Mouse (Mus musculus) kidney, adult 9 months (tissue): ENCODE results near the gene March7.
A peak's percentile ranks its signal among the peaks of the same experiment; 100 is the strongest.

ENCODE experiments used
- DNase-seq: peaks from one replicate; pipeline ENCODE4 v3.0.0; 2022

March7 gene

DNA sequence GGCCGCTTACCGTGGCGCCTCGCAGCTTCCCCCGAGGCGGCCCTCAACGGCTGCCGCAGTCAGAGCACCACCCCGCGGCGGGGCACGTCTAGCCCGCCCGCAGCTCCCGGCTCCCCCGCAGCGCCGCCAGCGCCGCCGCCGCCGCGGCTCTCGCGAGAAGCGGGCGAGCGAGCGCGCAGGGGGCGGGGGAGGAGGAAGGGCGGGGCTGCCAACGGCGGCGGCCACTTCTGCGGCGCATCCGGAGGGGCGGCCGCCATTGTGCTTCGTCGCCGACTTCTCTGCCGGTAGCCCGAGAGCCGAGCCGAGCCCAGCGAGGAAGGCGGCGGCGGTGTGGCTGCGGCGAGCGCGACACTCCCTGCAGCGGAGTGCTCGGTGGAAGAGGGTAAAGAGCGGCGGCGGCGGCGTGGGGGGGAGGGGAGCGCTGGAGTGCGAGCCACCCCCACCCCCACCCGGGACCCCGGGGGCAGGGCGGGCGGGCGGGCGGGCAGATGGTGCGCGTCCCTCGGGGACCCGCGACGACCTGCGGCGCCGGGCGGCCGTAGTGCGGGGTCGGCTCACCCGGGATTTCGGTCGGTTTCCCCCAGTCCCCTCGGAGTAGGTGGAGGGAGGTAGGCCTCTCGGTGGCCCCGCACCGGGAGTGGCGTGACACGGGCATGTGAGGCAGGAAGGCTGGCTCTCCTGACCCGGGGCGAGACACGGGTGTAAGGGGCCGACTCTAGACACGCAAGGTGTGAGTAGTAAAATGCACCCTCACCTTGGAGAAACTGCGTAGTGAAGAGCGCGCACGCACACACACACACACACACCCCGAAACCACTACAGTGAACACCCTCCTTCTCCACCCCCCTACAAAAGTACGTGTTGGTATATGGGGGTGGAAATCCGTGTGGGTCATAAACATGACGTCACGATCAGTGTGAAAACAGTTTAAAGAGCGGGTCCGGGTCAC lies at the start of gene March7, which contains the start of gene Baz2b:
Gene March7 (plus strand): TSS at position 185 of the 949 bp plus-strand sequence.
Gene Baz2b (minus strand): TSS at position 137 of the 949 bp plus-strand sequence.
- DNase-seq: peak; percentile 84

DNA sequence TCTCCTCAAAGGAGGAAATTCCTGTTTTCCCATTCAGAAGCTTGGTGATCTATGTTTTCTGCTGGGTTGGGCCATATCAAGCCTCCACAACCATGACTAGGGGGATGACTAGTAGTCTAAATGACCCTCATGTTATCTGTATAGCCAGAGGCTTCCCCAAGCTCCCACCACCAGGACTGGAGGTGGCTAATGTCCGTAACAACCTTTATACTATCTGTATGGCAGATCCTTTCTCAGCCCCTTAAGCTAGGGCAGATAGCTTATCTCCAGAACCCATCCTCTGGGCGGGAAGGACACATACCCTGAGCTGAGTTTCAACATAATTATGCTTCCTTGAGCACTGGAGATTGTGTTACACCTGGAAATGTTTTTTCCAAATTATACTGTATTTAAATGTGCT lies 45.9 kb upstream of the March7 start:
- no peak for DNase-seq

DNA sequence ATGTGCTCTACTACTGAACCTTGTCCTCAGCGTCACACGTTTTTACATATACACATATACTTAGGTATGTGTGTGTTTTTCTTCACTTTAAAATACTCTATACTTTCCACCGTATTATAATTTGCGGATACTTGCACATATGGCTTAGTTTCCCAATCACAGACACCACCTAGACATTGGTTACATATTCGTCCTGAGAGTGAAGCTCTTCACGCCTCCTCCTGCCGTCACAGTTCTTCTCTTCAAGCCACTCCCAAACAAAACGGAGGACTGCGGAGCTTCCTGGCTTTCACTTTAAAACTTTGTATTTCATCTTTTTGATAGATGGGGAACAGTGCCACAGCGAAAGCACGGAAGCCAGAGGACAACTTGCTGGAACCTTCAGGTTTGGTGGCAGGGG lies 44.0 kb upstream of the March7 start:
- DNase-seq: no peak

DNA sequence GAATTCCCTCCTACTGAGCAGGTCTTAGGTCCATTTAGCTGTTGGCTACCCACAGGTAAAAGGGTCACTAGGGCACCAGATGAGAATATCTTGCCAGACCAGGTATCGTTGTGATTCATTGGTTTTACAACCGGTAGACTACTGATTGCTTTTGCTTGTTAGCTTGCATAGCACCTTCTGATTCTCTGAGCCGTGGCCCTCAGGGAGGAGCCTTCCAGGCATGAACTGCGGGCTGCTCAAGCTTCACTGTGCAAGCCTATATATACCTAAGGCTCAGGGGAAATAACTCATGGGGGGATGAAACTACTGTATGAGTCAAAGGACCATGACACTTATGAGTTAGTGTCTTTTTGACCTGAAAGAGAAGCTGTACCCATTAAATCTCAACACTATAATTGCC lies 42.8 kb upstream of the March7 start:
- DNase-seq: no peak

DNA sequence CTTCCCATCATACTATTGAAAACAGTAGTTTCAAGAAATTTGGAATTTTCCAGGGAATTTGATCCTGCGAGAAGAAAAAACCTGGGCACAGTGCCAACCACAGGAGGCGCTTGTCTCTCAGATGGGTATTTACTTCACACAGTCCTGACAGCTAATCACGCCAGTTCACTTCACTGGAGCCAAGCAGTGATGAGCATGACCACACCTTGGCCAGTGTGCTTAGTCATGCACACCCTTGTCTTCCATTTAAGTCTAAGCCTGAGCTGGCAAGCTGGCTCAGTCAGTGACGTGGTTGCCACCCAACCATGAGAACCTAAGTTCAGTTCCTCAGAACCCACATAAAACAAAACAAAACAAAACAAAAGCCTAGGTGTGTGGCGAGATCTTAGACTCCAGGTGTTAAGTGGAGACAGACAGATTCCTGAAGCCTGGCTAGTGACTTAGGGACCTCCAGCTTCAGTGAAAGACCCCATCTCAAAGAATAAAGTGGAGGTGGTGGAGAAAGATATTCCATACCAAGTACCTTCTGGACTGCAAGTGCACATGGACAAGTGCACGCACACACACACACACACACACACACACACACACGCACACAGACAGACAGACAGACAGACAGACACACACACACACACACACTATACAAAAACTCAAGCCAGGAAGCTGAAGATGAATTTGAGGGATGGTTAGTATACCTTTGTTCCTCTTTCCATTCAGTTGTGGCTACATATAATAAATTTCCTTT lies 37.7 kb upstream of the March7 start:
- DNase-seq: peak; percentile 76

DNA sequence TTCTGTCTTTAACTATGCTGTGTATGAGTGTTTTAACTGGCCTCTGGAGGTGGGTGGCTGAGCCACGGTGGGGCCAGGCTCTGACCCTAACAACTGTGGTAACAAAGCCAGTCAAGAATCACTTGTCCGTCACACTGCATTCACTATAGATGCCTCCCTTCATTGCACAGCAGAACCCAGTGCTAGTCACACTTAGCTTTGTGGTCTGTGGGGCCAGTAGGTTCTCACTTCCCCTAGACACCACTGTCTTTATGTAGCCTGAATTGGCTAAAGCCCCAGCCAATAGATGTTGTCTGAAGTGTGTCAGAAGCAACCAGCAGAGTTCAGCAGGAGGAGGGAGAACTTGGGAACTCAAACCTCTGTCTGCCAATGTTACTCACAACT lies 37.2 kb upstream of the March7 start:
- no peak for DNase-seq

DNA sequence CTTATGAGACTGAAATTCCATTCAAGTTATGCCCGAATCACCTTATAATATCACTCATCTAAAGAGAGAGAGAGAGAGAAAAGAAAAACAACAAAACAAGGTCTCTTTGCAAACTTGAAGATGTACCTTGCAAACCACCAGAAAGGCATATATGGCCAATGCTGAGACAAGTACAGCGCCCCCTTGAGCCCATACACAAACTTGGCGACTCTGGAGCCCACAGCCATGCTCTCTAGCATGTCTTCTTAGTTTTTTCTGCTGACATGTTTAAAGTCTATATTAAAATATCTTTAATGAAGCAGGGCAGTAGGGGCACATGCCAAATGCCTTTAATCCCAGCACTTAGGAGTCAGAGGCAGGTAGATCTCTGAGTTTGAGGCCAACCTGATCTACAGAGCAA lies 36.5 kb upstream of the March7 start:
- no peak for DNase-seq

DNA sequence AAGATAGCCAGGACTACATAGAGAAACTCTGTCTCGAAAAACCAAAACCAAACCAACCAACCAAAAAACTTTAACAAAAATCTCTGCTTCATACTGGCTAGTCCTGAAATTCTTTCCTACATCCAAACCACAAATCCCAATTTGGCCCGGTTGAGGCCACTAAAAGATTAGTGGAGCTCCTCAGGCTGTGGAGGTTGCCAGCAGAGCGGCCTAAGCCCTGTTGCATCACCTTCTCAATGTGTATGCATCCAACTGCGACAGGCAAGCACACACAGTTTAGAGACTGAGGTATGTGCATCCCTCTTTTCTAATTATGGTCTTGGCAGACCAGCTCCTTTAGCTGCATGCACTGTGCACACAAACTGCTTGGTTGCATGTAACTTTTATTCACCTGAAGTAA lies 36.1 kb upstream of the March7 start:
- no peak for DNase-seq

DNA sequence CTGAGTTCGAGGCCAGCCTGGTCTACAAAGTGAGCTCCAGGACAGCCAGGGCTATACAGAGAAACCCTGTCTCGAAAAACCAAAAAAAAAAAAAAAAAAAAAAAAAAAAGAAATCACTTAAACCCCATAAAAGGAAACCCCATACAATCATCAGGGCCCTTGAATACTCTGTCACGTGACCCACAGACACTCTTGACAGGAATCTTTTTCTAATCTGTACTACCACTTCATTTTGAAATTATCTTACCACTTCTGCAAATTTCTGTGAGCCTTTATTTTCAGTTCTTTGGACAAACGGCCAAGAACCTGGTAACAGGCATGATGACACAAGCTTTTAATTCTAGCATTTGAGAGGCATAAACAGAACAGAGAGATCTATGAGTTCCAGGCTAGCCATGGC lies 34.6 kb upstream of the March7 start:
- DNase-seq: no peak

DNA sequence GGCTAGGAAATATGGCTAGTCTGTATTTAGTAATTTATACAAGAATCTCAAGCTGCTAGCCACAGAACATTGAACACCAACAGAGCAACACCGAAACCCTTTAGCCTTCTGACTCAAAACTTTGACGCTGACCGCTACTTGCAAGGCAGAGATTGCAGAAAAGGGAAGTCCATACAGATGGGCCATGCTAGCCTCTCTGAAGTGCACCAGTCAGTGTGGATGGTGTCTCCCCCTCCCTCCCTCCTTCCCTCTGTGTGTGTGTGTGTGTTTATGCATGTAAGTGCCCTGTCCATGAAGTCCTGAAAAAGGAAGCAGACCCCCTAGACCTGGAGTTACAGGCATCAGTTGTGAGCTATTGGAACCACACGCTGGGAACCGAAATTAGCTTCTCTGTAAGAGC lies 33.6 kb upstream of the March7 start:
- DNase-seq: no peak

DNA sequence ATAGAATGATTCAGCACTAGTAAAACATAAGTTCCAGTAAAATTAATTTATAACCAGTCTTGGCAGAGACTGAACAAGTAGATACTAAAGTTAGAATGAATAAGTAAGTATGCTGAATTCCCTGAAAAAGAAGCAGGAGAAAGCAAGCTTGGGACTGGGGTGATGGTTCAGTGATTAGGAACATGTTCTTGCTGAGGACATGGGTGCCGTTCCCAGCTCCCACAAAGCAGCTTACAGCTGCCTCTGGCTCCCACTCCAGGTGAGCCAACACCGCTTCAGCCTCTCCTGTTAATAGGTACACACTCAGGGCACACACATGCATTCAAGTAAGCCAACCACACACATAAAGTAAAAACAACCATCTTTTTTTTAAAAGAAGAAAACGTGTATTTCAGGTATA lies 32.2 kb upstream of the March7 start:
- peak; percentile 43 for DNase-seq

DNA sequence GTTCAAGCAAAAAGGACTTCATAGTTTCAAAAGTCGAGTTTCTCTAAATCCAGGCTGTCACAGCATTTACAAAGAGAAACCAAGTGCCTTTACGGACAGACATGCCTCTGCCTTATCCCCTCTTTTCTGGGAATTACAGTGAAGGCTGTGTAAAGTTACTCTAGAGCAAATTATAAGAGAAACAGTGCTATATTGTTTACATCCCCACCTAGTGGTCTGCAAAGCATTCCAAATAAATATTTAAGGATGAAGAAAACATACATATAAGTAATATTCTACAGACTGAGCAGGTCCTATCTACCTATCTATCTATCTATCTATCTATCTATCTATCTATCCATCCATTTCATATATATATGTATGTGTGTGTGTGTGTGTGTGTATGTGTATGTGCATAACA lies 28.0 kb upstream of the March7 start:
- no peak for DNase-seq

DNA sequence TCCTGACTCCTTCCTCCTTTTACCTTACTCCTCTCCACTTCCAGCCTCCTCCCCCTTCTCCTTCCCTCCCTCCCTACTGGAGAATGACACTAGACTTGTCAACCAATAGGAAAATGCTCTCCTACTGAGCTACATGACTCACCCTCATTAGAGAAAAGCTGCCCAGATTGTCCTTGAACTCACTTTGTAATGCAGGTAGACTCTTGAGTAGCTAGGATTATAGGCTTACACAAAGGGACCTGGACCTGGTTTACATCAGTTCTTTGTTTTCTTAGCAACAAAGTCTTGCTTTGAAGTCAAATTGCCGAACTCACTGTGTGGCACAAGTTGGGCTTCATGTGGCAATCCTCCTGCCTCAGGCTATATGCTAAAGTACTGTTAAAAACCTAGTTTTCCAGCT lies 12.8 kb upstream of the March7 start:
- no peak for DNase-seq

DNA sequence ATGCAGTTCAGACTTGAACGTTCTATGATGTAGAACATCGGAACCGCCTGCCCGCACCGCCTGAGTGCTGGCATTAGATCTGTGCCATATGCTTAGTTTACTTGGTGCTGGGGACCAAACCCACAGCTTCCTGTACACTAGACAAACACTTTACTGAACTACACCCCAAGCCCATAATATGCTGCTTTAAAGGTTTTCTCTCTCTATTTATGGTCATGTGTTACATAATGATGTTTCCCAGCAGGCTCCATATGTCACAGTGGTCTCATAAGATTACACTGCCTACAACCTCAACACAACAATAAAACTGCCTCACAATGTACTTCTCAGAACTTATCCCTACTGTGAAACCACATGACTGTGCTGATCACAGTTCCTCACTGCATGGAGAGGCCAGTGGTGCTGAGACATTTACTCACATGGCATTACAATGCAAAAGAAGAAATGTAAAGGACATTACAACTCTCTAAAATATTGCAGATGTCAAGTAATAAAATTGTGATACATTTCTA lies 9.6 kb upstream of the March7 start:
- DNase-seq: no peak

DNA sequence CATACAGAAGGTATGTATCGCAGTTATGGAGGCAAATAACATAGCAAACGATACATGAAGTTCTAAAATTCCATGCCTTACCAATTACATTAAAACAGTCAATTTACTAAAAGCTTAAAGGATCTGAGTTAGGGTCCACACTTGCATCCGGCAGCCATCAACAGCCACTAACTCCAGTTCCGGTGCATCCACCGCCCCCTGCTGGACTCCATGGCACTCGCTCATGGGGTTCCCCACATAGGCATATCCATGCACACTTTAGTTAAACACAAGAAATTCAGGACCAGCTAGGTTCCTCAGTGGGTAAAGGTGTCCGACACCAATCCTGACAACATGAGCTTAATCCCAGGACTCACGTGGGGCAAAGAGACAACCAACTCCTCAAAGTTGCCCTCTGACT lies 9.0 kb upstream of the March7 start:
- DNase-seq: peak; percentile 62

DNA sequence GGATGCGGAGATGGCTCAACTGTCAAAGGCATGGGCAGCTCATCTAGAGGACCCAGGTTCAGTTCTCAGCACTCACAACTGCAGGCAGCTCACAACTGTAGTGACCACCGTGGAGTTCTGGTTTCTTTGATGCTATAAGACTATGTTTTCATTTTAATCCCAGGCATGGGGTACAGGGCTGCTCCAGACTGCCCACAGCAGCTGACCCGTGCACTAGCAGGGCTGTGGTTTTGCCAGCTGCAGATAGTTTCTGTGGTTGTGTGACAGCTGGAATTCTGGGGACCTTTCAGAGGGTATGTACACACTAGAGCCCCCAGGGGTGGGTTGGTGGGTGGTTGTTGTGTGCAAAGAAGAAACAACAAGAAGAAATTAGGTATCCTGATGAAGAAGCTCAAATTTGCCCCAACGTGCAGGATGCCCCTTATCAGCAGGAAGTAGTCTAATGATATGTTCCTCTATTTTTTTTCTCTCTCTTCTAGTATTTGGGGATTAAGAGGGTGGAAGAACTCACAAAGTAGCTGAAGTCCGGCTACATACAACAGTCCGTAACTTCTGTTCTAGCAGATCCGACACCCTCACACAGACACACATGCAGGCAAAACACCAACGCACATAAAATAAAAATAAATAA lies 6.7 kb upstream of the March7 start:
- no peak for DNase-seq

DNA sequence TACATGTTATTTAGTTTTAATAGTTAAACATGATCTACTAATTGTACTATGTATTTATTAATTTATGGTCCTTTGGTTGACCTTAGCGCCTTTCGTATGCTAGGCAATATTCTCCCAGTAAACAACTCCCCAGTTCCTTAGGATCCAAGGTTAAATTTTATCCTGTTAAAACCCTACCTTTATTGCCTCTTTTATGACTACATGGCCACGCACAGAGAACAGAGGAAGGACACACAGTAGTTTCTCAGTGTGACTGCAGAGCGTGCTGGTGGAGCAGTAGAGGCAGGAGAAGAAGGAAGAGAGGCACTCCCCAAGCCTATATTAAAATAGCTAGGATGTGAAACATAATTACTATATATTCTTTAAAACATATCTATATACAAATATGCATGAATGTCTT lies 6.0 kb upstream of the March7 start:
- DNase-seq: no peak

DNA sequence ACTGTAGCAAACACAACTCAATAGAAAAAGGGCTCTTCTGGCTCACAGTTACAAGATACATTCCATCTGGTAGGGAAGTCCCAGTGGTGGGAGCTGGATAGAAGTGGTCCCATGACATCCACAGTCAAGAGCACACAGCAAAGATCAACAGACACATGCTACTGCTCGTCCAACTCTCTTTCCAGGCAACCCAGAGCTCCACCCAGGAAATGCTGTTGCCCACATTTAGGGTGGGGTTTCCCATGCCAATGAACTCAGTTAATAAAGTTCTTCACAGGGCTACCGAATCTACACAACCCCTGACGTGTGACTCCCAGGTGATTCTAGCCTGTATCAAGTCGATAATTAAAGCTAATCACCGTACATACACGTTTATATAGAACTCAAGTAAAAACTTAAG lies 5.5 kb upstream of the March7 start:
- no peak for DNase-seq

DNA sequence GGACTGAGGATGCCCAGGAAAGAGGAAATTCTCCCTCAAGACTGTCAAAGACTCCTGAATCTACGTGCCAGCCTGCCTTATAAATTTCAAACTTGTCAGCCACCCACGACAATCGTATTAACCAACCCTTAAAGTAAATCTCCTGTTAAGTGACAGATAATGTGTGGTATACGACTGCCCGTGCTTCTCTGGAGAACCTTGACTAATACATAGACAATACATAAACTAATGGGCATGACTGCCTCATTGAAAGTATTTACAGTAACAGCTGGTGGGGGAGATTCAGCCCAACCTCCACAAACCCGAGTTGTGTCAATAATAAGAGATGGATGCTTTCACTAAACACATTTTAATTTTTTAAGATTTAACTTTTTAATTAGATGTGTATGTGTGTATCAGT lies 3.9 kb upstream of the March7 start:
- no peak for DNase-seq

DNA sequence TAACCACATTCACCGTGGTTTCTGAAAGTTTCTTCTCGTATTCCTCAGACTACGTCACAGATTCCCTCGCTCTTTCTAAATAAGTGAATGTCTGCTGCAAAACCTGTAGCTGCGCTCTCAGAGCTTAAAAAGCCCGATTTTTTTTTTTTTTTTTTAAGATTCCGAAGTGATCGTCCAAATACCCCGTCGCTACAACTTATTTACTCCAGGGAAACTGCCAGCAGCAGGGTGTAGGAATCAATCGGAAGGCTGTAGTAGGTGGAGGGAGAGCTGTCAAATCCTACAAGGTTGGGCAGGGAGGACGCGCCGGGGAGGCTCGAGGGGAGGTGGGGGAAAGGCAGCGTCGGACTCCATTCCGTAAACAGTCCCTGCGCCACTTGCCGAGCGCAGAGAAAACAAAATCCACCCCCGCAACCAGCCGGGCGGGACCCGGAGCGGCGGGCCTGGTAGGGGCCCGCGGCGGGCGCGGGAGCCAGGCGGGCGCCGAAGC lies 520 bp upstream of the March7 start:
- peak; percentile 52 for DNase-seq

DNA sequence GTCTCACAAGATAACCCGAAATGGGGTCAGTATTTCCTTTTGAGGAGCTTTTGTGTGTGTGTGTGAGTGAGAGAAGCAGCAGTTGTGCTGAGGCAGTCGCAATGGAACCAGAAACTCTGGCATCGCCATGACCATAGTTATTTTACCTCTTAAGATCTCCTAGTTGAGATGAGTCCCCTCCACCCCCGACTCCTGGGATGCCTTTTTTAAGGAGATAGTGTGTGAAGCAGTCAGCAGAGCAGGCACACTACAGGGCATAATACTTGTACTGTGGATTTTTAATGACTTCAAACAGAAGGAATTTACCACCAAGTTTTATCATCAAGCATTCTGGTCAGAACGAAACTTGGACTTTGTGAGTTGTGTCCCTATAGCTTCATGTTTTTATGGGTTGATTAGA lies 1.1 kb downstream of the March7 start:
- DNase-seq: no peak

DNA sequence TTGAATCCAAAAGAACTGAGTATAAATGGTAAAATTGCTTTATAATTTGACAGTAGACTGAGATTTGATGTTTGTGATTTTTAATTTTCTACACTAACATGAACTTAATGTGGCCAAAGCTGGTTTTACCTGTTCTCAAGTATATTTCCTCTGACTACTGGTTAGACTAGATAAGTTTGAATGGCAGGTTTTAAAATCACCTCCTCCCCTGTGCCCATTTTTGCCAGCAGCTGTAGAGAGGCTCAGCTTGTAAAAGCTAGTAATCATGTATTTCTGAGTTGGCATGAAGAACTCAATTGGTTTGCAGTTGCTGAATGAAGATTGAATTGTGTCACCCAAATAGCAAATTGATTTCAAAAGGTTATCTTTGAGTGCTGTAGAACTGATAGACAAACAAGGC lies 2.8 kb downstream of the March7 start:
- no peak for DNase-seq

DNA sequence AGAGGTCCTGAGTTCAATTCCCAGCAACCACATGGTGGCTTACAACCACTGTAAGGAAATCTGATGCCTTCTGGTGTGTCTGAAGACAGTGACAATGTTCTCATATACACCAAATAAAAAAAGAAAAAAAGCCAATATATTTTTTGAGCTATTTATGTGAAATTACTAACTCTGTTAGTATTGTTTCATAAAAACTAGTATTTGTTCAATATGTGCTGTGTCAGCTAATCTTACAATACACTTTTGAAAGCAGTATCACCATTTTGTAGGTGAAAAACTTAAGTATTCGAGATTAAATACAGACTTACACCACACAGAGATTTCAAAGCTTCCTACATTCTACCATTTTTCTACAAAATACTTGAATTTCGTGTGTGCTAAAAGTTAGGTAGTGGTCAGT lies 5.0 kb downstream of the March7 start:
- DNase-seq: no peak
